Mouse (Mus musculus) forebrain, embryonic 16.5 days (tissue): ENCODE measurements at regions not wholly inside any gene's neighbourhood (a gene's known extent, or its start where the extent isn't known, plus 50 kb on each side); places are given as distances from the start of the nearest gene placed in this dataset.

Experiments used
- ATAC-seq: fragments of 200-750 bp; cut with Nextera tagmentation; 2 replicates; pipeline ENCODE4 v1.8.0; 2017; ENCODE audit warnings: mild to moderate bottlenecking, moderate library complexity
- H3K27ac ChIP-seq: fragments of 300-500 bp; sonication (generic); 2 replicates; pipeline ENCODE4 v1.5.1; 2014; ENCODE audit warnings: low read length, control low read depth
- H3K27me3 ChIP-seq: fragments of 300-500 bp; sonication (generic); replicated peaks from 2 replicates; pipeline ENCODE4 v1.6.1; 2014; ENCODE audit warnings: low read length; ENCODE audit not compliant: control insufficient read depth, insufficient read depth
- H3K36me3 ChIP-seq: fragments of 300-500 bp; sonication (generic); 2 replicates; pipeline ENCODE4 v1.6.1; 2014; ENCODE audit not compliant: control insufficient read depth, insufficient read depth
- H3K4me1 ChIP-seq: fragments of 300-500 bp; sonication (generic); replicated peaks from 2 replicates; pipeline ENCODE4 v1.6.1; 2014; ENCODE audit warnings: low read length; ENCODE audit not compliant: control insufficient read depth, insufficient read depth
- H3K4me2 ChIP-seq: fragments of 300-500 bp; sonication (generic); 2 replicates; pipeline ENCODE4 v1.6.1; 2014; ENCODE audit warnings: mild to moderate bottlenecking, low read length, control low read depth
- H3K4me3 ChIP-seq: fragments of 300-500 bp; sonication (generic); replicated peaks from 2 replicates; pipeline ENCODE4 v1.5.1; 2014; ENCODE audit warnings: mild to moderate bottlenecking, low read length, control low read depth
- H3K9ac ChIP-seq: fragments of 300-500 bp; sonication (generic); replicated peaks from 2 replicates; pipeline ENCODE4 v1.6.1; 2014; ENCODE audit warnings: low read depth, low read length, control low read depth
- H3K9me3 ChIP-seq: fragments of 300-500 bp; sonication (generic); 2 replicates; pipeline ENCODE4 v1.6.1; 2016; ENCODE audit warnings: low read length; ENCODE audit not compliant: control insufficient read depth
- WGBS: fragments of 180-500 bp; shearing (Covaris S2); extraction: QIAGEN DNeasy Blood & Tissue Kit; methylation state at CpG from one replicate; pipeline ENCODE4 v1.1.7; 2014; 5-methylcytosine and 5-hydroxymethylcytosine counted together

DNA sequence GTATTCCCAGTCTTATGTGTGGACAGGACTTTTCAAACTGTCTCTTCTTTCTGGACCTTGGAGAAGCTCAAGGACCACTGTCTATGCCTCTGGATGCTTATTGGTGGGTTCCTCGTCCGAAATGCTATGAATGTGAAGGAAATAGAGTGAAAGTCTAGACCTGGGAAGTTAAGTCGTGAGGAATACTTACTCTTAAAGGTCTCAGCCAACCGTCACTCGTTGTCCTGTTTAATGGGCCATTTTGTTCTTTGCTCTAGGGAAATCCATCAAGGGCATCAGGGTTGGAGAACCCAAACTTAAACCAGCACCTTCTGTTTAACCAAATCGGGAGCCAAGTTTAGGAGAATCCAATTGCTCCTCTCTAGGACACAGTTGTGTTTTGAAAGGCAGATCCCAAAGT is 247.3 kb upstream of the Nfe2l3 start:
- Histone ChIP-seq H3K27me3 (peaks cover 75% of the 10 kb centered on the region), H3K4me1 (no peaks in the 10 kb centered on the region), H3K36me3 (no peaks in the 10 kb centered on the region), H3K4me3 (no peak overlapping the region), H3K9ac (no peak overlapping the region), H3K9me3 (no peaks in the 10 kb centered on the region), H3K4me2 (no peak overlapping the region), H3K27ac (no peak overlapping the region)
- 18% methylated on average over 6 of the region's 6 CpGs for WGBS
- ATAC-seq: no peak

GRCm38 (mm10) chr6:51189173-51189572 is 243.3 kb upstream of the Nfe2l3 start:
- H3K27me3 ChIP-seq: peaks cover 67% of the 10 kb centered on the region
- H3K4me1 ChIP-seq: no peaks in the 10 kb centered on the region
- H3K27ac ChIP-seq: no peak overlapping the region
- ATAC-seq: no peak
- H3K4me3 ChIP-seq: no peak overlapping the region
- no peak overlapping the region for H3K4me2 ChIP-seq
- no peaks in the 10 kb centered on the region for H3K9me3 ChIP-seq
- no peaks in the 10 kb centered on the region for H3K36me3 ChIP-seq
- no peak overlapping the region for H3K9ac ChIP-seq
- 66% methylated on average over 3 of the region's 3 CpGs for WGBS

- 32% methylated on average over 8 of the region's 8 CpGs for WGBS
- no peak overlapping the region for H3K4me2 ChIP-seq
These were observed 239.6 kb upstream of the Nfe2l3 start for GRCm38 (mm10) chr6:51192826-51193225.

GRCm38 (mm10) chr6:51193356-51193755 is 239.1 kb upstream of the Nfe2l3 start:
- no peak overlapping the region for H3K4me3 ChIP-seq
- no peak overlapping the region for H3K27ac ChIP-seq
- WGBS: 15% methylated on average over 12 of the region's 12 CpGs
- H3K9ac ChIP-seq: no peak overlapping the region
- H3K27me3 ChIP-seq: peaks cover 32% of the 10 kb centered on the region
- H3K9me3 ChIP-seq: no peaks in the 10 kb centered on the region
- no peaks in the 10 kb centered on the region for H3K36me3 ChIP-seq
- no peaks in the 10 kb centered on the region for H3K4me1 ChIP-seq
- H3K4me2 ChIP-seq: no peak overlapping the region
- no peak for ATAC-seq

More at GRCm38 (mm10) chr6:51192826-51193225, 239.6 kb upstream of the Nfe2l3 start:
- H3K4me3 ChIP-seq: no peak overlapping the region
- no peaks in the 10 kb centered on the region for H3K4me1 ChIP-seq
- H3K27me3 ChIP-seq: peaks cover 37% of the 10 kb centered on the region
- H3K9ac ChIP-seq: no peak overlapping the region
- H3K36me3 ChIP-seq: no peaks in the 10 kb centered on the region
- H3K9me3 ChIP-seq: no peaks in the 10 kb centered on the region
- ATAC-seq: no peak
- H3K27ac ChIP-seq: no peak overlapping the region

GRCm38 (mm10) chr6:51196391-51196790 is 236.1 kb upstream of the Nfe2l3 start:
- Histone ChIP-seq H3K9me3 (no peaks in the 10 kb centered on the region), H3K27ac (no peak overlapping the region), H3K36me3 (no peaks in the 10 kb centered on the region), H3K4me2 (no peak overlapping the region), H3K4me1 (no peaks in the 10 kb centered on the region), H3K9ac (no peak overlapping the region), H3K4me3 (no peak overlapping the region), H3K27me3 (peaks cover 23% of the 10 kb centered on the region)
- 85% methylated on average over 2 of the region's 2 CpGs for WGBS
- ATAC-seq: no peak

GRCm38 (mm10) chr6:51197000-51197774 is 235.3 kb upstream of the Nfe2l3 start:
- Histone ChIP-seq H3K9ac (no peak overlapping the region), H3K27me3 (peaks cover 16% of the 10 kb centered on the region), H3K36me3 (no peaks in the 10 kb centered on the region), H3K4me1 (no peaks in the 10 kb centered on the region), H3K27ac (no peak overlapping the region), H3K4me2 (no peak overlapping the region), H3K9me3 (no peaks in the 10 kb centered on the region), H3K4me3 (no peak overlapping the region)
- 76% methylated on average over 16 of the region's 16 CpGs for WGBS
- ATAC-seq: no peak

DNA sequence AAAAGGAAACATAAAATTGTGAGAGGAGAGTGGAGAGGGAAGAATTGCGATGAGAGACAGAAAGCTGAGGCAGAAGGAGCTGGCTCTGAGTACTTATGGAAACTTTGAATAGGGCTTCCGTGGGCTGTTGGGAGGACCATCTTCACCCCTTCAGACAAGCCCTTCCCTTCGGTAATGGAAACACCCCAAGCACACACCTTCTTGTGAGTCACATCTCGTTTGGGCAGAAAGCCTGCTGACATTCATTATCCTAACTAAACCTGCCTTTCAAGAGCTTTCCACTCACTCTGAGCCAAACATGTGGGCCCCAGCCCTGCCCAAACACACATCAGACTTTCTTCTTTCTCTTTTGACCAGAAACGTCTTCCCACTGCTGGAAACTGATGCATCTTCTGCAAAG is 232.3 kb upstream of the Nfe2l3 start:
- 57% methylated on average over 5 of the region's 5 CpGs for WGBS

GRCm38 (mm10) chr6:51200837-51201236 is 231.6 kb upstream of the Nfe2l3 start:
- WGBS: 91% methylated on average over 14 of the region's 14 CpGs
- H3K4me2 ChIP-seq: no peak overlapping the region
- H3K4me3 ChIP-seq: no peak overlapping the region
- H3K27me3 ChIP-seq: peaks cover 2% of the 10 kb centered on the region
- H3K4me1 ChIP-seq: no peaks in the 10 kb centered on the region
- no peaks in the 10 kb centered on the region for H3K9me3 ChIP-seq
- H3K9ac ChIP-seq: no peak overlapping the region
- no peak overlapping the region for H3K27ac ChIP-seq
- ATAC-seq: no peak
- H3K36me3 ChIP-seq: no peaks in the 10 kb centered on the region

More for the DNA sequence above, 232.3 kb upstream of the Nfe2l3 start:
- H3K27ac ChIP-seq: no peak overlapping the region
- H3K36me3 ChIP-seq: no peaks in the 10 kb centered on the region
- ATAC-seq: no peak
- H3K4me2 ChIP-seq: no peak overlapping the region
- no peak overlapping the region for H3K4me3 ChIP-seq
- no peaks in the 10 kb centered on the region for H3K4me1 ChIP-seq
- no peaks in the 10 kb centered on the region for H3K9me3 ChIP-seq
- H3K9ac ChIP-seq: no peak overlapping the region
- peaks cover 2% of the 10 kb centered on the region for H3K27me3 ChIP-seq

DNA sequence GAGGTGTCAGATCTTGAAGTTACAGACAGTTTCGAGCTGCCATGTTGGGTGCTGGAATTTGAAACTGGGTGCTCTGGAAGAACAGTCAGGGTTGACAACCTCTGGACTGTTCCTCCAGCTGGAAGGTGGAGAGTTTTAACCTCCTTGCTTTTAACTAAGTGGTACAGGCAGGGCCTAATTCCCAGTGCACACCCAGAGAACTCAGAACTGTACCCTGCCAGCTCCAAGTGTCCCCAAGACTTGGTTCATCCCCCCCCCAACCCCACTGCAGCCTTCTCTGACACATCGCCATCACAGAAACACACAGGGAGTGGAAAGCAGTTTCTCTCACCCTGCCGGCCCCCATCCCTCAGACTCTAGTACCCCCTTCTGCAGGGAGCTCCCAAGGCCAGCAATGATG is 228.2 kb upstream of the Nfe2l3 start:
- Histone ChIP-seq H3K36me3 (no peaks in the 10 kb centered on the region), H3K9me3 (no peaks in the 10 kb centered on the region), H3K27ac (no peak overlapping the region), H3K4me3 (no peak overlapping the region), H3K9ac (no peak overlapping the region), H3K4me2 (no peak overlapping the region), H3K4me1 (peaks cover 10% of the 10 kb centered on the region), H3K27me3 (no peaks in the 10 kb centered on the region)
- no peak for ATAC-seq
- WGBS: 73% methylated on average over 3 of the region's 3 CpGs

DNA sequence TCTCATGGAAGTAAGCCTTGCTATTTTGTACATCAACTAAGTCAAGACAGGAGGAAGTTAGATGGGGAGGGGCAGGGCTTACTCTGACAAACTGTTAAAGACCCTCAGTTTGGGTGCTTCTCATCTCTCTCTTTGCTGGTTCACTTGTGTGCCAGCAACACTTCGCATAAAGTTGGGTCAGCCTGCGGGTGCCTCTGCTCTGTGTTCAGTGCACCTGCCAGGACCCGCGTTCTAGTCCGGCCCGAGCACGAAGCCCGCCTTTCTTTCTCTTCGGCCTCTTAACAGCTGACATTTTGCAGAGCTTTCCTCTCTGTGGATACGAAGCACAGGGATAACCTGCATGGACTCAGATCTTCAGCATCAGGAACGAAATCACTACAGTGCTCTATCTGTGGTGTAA is 227.1 kb upstream of the Nfe2l3 start:
- H3K9ac ChIP-seq: no peak overlapping the region
- 80% methylated on average over 11 of the region's 11 CpGs for WGBS
- H3K27ac ChIP-seq: no peak overlapping the region
- H3K36me3 ChIP-seq: no peaks in the 10 kb centered on the region
- no peak overlapping the region for H3K4me2 ChIP-seq
- H3K4me1 ChIP-seq: peaks cover 10% of the 10 kb centered on the region
- no peaks in the 10 kb centered on the region for H3K27me3 ChIP-seq
- H3K4me3 ChIP-seq: no peak overlapping the region
- H3K9me3 ChIP-seq: no peaks in the 10 kb centered on the region
- ATAC-seq: no peak
